Mouse (Mus musculus) spleen, adult 2 months (tissue): Measurements from ENCODE around the gene Pik3c2b.

ENCODE experiments used
- CTCF ChIP-seq: fragments of 200-500 bp; IDR thresholded peaks from 2 replicates; pipeline ENCODE4 v1.5.1; 2011; ENCODE audit warnings: mild to moderate bottlenecking, inconsistent platforms; ENCODE audit not compliant: insufficient read depth, insufficient read length, insufficient replicate concordance; ENCODE audit errors: extremely low read depth
- POLR2A ChIP-seq: fragments of 200-500 bp; IDR thresholded peaks from 2 replicates; pipeline ENCODE4 v1.6.1; 2011; ENCODE audit warnings: low read depth, low read length, inconsistent platforms

DNA sequence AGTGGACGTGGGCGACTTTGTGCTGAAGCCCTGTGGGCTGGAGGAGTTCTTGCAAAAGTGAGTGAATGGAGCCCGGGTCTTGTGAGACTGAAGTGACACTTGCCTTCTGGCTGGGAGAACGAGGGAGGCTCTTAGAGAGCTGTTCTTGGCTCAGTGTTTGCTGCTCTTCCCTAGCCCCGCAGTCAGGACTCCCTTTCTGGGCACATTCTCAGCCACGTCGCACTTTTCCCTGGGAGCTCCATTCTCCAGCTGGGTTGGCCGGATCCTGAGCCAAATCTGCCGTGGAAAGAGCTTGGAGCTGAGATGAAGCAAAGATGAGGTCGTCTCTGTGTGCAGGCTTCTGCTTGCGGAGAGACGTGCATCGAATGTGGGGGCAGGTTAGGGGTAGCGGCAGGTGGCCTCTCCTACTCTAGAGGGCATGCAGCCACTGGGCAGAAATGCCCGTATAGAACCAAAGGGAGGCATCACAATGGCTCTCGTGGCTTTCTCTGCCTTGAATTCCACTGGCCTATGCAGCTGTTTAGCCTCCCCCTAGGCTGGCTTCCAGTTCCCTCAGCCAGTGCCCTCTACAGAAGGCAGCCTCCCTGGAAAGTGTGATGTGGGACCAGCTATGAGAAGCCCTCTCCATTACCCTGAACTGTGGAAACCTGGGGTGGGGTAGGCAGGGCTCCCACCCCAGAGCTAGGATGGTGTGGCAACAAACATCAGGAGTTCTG is 26.4 kb downstream of the Pik3c2b start:
- TF ChIP-seq CTCF (no peak), POLR2A (no peak)
